Mouse (Mus musculus): Measurements from ENCODE around the gene Mrps33.

- TF ChIP-seq CTCF (IDR thresholded peaks at IDR 0.05; ENCODE audit: low read depth, low read length) (no peak), GATA1 (IDR thresholded peaks at IDR 0.05; ENCODE audit: borderline replicate concordance, low read length) (no peak), TAL1 (conservative IDR thresholded peaks at IDR 0.05; ENCODE audit: low read depth, low read length) (no peak), GATA2 (IDR thresholded peaks at IDR 0.05; ENCODE audit: borderline replicate concordance, low read depth, low read length) (no peak)
Observed at GRCm38 (mm10) chr6:39847538-39847937, 36.8 kb upstream of the Mrps33 start.

Data from G1E (cell line).